Mouse (Mus musculus) forebrain, embryonic 16.5 days (tissue): ENCODE results near the gene Eif3k. TPM values are rescaled to one million over a fixed set of nuclear protein-coding genes. Genes with fewer than 3 reads are reported as not detected.

Experiments used
- ATAC-seq: fragments of 200-750 bp; cut with Nextera tagmentation; 2 replicates; pipeline ENCODE4 v1.8.0; 2017; ENCODE audit warnings: mild to moderate bottlenecking, moderate library complexity
- H3K27ac ChIP-seq: fragments of 300-500 bp; sonication (generic); 2 replicates; pipeline ENCODE4 v1.5.1; 2014; ENCODE audit warnings: low read length, control low read depth
- H3K27me3 ChIP-seq: fragments of 300-500 bp; sonication (generic); replicated peaks from 2 replicates; pipeline ENCODE4 v1.6.1; 2014; ENCODE audit warnings: low read length; ENCODE audit not compliant: control insufficient read depth, insufficient read depth
- H3K36me3 ChIP-seq: fragments of 300-500 bp; sonication (generic); 2 replicates; pipeline ENCODE4 v1.6.1; 2014; ENCODE audit not compliant: control insufficient read depth, insufficient read depth
- H3K4me1 ChIP-seq: fragments of 300-500 bp; sonication (generic); replicated peaks from 2 replicates; pipeline ENCODE4 v1.6.1; 2014; ENCODE audit warnings: low read length; ENCODE audit not compliant: control insufficient read depth, insufficient read depth
- H3K4me2 ChIP-seq: fragments of 300-500 bp; sonication (generic); 2 replicates; pipeline ENCODE4 v1.6.1; 2014; ENCODE audit warnings: mild to moderate bottlenecking, low read length, control low read depth
- H3K4me3 ChIP-seq: fragments of 300-500 bp; sonication (generic); replicated peaks from 2 replicates; pipeline ENCODE4 v1.5.1; 2014; ENCODE audit warnings: mild to moderate bottlenecking, low read length, control low read depth
- H3K9ac ChIP-seq: fragments of 300-500 bp; sonication (generic); replicated peaks from 2 replicates; pipeline ENCODE4 v1.6.1; 2014; ENCODE audit warnings: low read depth, low read length, control low read depth
- H3K9me3 ChIP-seq: fragments of 300-500 bp; sonication (generic); 2 replicates; pipeline ENCODE4 v1.6.1; 2016; ENCODE audit warnings: low read length; ENCODE audit not compliant: control insufficient read depth
- WGBS: fragments of 180-500 bp; shearing (Covaris S2); extraction: QIAGEN DNeasy Blood & Tissue Kit; methylation state at CpG from one replicate; pipeline ENCODE4 v1.1.7; 2014; 5-methylcytosine and 5-hydroxymethylcytosine counted together
- polyA plus RNA-seq: library from polyadenylated mRNA; unstranded; fragments of >200 nt; fragmentation: Nextera tagmentation; extraction: Ambion mirVana; gene quantifications from 2 replicates; pipeline ENCODE4 v1.2.1, GENCODE M21; 2015

Eif3k gene
- polyA plus RNA-seq, 1 experiment from 2014 or later = 296 TPM

DNA sequence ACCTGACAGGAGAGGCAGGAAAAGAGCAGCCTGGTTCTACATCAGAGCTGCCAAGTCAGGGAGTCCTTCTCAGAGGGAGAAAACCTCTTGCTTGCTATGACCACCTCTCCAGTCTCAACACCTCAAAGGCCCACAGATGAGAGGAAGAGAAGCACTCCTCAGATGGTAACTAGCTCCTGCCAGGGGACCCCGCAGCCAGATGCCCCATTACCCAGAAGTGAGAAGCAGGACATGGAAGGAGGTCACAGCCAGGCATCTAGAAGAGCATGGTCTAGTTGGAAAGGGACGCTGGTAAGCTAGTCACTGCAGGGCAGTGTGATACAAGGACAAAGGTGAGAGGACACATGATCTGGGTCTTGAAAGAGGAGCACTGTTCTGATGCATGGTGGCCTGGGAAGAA lies 47.8 kb downstream of the Eif3k start:
- Histone ChIP-seq H3K4me2 (no peak overlapping the region), H3K4me3 (no peak overlapping the region), H3K4me1 (no peaks in the 10 kb centered on the region; the same call in 1 of the 2 replicates), H3K9me3 (no peaks in the 10 kb centered on the region), H3K9ac (no peak overlapping the region), H3K36me3 (no peaks in the 10 kb centered on the region), H3K27ac (no peak overlapping the region), H3K27me3 (no peaks in the 10 kb centered on the region)
- ATAC-seq = no peak
- WGBS = 93% methylated on average over 2 of the region's 2 CpGs

DNA sequence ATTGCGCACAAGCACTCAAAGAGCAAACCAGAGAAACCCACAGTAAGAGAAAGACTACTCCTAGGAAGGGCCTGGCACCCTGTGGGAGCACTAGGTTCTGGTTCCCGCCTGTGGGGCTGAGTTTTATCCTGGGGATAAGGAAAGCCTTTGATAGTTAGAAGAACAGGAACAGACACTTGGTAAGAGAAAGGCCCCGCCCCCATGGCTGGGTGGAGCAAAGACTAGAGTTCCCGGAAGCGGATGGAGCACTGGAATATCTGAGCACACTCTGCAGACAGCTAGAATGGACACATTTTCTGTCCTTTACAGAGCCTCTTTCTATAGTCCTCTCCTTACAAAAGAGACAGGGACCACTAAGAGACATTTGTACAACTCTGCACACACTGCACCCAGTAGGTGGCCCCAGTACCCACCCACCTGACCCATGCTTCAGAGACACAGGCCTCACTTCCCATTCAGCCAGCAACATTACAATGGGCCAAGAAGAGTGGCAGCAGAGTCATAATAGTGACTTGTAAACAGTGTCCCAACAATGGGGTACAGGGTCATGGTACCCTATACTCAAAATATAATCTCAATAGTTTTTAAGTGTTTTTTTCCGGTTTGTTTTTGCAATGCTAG lies 49.1 kb downstream of the Eif3k start:
- 78% methylated on average over 6 of the region's 6 CpGs for WGBS
- Histone ChIP-seq H3K27ac (no peak overlapping the region), H3K9ac (no peak overlapping the region), H3K4me2 (no peak overlapping the region), H3K27me3 (no peaks in the 10 kb centered on the region), H3K4me3 (no peak overlapping the region), H3K9me3 (no peaks in the 10 kb centered on the region), H3K4me1 (no peaks in the 10 kb centered on the region; the same call in 1 of the 2 replicates), H3K36me3 (no peaks in the 10 kb centered on the region)
- ATAC-seq = no peak

DNA sequence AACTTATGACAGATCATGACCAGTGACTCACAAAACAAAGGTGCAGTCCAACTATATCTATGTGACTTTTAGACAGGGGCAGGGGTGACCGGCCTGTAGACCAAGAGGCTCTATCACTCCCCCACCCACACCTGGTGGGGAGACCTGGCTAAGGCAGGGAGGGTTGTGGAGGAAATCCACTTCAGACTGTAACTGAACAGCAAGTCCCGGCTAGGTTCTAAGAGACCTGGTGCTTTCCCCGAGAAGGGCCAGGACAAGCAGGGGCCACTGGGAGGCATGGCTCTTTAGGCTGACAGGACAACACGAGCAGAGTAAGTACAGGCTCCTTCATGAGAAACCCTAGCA lies 50.0 kb downstream of the Eif3k start:
- Histone ChIP-seq H3K4me1 (no peaks in the 10 kb centered on the region; the same call in 1 of the 2 replicates), H3K4me3 (no peak overlapping the region), H3K9me3 (no peaks in the 10 kb centered on the region), H3K4me2 (no peak overlapping the region), H3K27ac (no peak overlapping the region), H3K27me3 (no peaks in the 10 kb centered on the region), H3K9ac (no peak overlapping the region), H3K36me3 (no peaks in the 10 kb centered on the region)
- ATAC-seq = no peak
- WGBS = 87% methylated on average over 4 of the region's 4 CpGs

DNA sequence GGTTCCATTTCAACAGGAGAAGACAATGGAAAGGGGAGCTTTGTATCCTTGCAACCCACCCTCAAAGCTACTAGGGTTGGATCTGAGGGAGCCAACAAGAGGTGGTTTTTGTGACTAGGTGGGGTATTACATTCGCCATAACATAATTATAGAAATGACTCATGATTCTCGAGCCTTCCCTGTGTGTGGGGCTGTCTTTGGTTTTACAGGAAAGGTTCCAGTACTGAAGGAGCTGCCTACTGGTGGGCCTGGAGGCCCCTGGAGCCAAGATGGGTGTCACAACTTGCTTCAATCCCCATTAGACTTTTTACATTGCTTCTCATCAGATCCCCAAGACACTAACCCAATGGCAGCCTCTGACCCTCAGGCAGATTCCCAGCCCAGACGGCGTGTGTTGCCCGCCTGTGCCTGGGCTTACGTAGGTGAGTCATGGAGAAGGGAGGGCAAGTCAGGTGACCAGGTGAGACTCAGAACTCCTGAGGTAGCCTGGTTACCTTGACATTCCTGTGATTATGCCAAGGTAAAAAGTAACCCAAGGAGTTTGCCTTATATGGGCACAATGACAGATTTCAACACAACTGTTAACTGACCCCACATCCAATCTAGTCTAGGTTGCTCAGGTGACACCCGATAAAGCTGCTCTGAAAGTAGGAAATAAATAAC lies 50.5 kb downstream of the Eif3k start:
- Histone ChIP-seq H3K27ac (no peak overlapping the region), H3K4me1 (no peaks in the 10 kb centered on the region; the same call in 1 of the 2 replicates), H3K36me3 (no peaks in the 10 kb centered on the region), H3K4me2 (no peak overlapping the region), H3K9me3 (no peaks in the 10 kb centered on the region), H3K27me3 (no peaks in the 10 kb centered on the region), H3K4me3 (no peak overlapping the region), H3K9ac (no peak overlapping the region)
- WGBS = 92% methylated on average over 7 of the region's 7 CpGs
- no peak for ATAC-seq

DNA sequence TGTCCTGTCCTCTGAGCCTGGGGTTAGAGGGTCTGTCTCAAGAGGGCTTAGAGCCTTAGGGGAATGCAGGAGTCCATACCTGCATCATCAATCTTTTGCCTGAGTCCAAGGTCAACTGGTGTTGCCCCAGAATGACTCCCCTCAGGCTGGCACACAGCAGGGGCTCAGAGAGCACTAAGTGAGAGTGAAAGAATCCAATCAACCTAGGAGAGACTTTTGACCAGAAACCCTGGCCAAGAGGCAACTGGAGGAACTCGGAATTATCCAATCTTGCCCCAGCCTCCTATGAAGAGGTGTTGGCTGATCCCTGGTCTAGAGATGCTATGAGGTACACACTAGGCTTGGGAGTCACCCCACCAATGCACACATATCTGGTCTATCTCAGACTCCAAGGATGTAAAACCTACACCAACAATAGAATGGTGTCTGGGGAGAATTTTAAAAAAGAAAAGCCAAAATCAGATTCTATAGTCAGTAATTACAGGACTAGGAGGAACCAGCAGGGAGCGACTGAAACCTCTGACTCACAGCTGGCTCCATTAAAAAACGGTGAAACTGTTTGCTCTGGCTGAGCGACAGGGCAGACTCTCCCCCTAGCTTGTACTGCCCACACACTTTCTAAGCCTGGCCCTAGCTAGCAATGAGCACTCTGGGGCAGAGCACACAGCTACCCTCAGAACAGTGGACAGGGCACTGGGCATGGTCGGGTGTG lies 51.2 kb downstream of the Eif3k start:
- ATAC-seq = no peak
- H3K27me3 ChIP-seq = no peaks in the 10 kb centered on the region
- H3K4me3 ChIP-seq = no peak overlapping the region
- 50% methylated on average over 5 of the region's 5 CpGs for WGBS
- no peaks in the 10 kb centered on the region for H3K9me3 ChIP-seq
- no peak overlapping the region for H3K27ac ChIP-seq
- no peak overlapping the region for H3K9ac ChIP-seq
- H3K4me1 ChIP-seq = no peaks in the 10 kb centered on the region
- H3K4me2 ChIP-seq = no peak overlapping the region
- H3K36me3 ChIP-seq = no peaks in the 10 kb centered on the region

DNA sequence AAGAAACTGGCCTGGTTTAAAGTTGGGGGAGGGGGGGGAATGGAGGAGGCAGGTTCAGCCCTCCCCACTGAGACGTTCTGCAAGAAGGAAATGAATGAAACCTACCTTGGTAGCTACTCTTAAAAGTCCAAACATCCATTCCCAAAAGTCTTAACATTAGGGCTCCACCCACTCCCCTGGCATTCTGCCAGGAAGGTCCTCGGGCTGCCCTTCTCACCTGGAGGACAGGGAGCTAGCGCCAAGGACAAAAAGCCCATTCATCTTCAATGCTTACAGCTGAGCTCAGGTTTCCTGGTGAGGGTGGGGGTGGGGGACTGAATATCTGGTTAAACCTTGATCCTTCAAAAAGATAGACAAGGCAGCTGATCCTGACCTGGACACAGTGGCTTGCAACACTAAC lies 52.3 kb downstream of the Eif3k start:
- Histone ChIP-seq H3K4me1 (peaks cover 7% of the 10 kb centered on the region; the same call in 1 of the 2 replicates), H3K27me3 (no peaks in the 10 kb centered on the region), H3K36me3 (no peaks in the 10 kb centered on the region), H3K4me2 (no peak overlapping the region), H3K27ac (no peak overlapping the region), H3K9me3 (no peaks in the 10 kb centered on the region), H3K4me3 (no peak overlapping the region), H3K9ac (no peak overlapping the region)
- 38% methylated on average over 3 of the region's 3 CpGs for WGBS
- no peak for ATAC-seq

DNA sequence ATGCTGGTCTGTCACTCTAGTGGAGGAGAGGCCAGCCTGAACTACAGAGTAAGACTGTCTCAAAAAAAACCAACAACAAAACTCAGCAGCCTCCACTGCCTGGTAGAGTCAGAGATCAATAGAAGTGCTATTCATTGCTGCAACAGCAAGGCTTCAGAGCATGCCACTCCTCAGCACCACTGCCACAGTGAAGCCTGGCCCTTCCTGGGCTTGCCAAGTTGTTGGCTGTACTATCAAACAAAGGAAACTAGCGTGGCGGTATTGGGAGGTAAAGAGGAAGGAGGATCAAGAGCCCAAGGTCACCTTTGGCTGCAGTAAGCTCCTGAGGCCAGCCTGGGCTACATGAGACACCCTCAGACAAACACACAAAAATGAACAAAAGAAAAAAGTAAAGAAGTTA lies 55.5 kb downstream of the Eif3k start:
- Histone ChIP-seq H3K36me3 (no peaks in the 10 kb centered on the region), H3K4me1 (peaks cover 31% of the 10 kb centered on the region), H3K9ac (no peak overlapping the region), H3K27ac (no peak overlapping the region), H3K4me2 (no peak overlapping the region), H3K9me3 (no peaks in the 10 kb centered on the region), H3K27me3 (no peaks in the 10 kb centered on the region), H3K4me3 (no peak overlapping the region)
- WGBS = 42% methylated on average over 2 of the region's 2 CpGs
- ATAC-seq = no peak

DNA sequence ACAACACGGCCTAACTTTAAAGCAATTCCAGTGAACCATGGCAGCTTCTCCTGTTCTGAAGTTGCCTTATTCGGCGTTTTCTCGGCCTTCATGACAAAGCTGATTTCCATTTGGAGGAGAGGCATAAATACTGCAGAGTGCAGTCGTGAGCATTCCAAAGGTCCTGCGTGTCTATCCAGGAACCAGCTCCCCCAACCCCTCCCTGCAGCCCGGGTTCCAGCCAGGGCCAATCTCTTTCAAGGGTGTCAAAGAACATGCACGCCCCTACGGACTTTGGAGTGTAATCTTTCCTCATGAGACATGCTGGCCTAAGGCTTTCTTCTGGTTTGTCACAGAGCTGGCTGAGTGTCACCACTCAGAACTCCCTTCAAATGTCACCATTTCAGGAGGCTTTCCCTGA lies 56.3 kb downstream of the Eif3k start:
- Histone ChIP-seq H3K27ac (no peak overlapping the region), H3K4me1 (peaks cover 34% of the 10 kb centered on the region)
- ATAC-seq = no peak

DNA sequence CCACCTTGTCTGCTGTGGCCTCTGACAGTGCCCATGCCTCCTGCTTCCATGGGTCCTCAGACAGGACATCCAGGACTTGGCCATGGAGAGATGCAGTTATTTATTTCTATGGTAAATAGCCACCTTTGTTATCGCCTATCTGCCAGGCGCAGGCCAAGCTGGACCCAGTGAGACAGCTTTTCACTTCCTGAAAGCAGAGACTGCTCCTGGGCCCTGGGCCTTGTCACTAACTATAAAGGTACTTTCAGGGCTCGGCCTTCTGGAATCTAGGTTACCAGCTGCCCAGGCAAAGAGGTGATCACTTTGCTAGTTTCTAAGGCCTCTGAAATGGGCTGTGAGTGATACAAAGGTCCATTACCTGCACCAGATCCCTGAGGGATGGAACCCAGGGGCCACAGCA lies 56.9 kb downstream of the Eif3k start:
- ATAC-seq = no peak
- H3K4me3 ChIP-seq = no peak overlapping the region
- no peak overlapping the region for H3K4me2 ChIP-seq
- no peaks in the 10 kb centered on the region for H3K9me3 ChIP-seq
- H3K27ac ChIP-seq = no peak overlapping the region
- H3K4me1 ChIP-seq = peaks cover 39% of the 10 kb centered on the region
- H3K36me3 ChIP-seq = no peaks in the 10 kb centered on the region
- no peak overlapping the region for H3K9ac ChIP-seq
- H3K27me3 ChIP-seq = no peaks in the 10 kb centered on the region
- 81% methylated on average over 3 of the region's 3 CpGs for WGBS

More for the DNA sequence above, 56.3 kb downstream of the Eif3k start:
- 48% methylated on average over 9 of the region's 9 CpGs for WGBS
- Histone ChIP-seq H3K4me2 (no peak overlapping the region), H3K4me3 (no peak overlapping the region), H3K9ac (no peak overlapping the region), H3K36me3 (no peaks in the 10 kb centered on the region), H3K27me3 (no peaks in the 10 kb centered on the region), H3K9me3 (no peaks in the 10 kb centered on the region)
